Mouse (Mus musculus): ENCODE data around the gene Vmn1r32. TPM values are rescaled to one million over a fixed set of nuclear protein-coding genes. Genes with fewer than 3 reads are reported as not detected.

Gene Vmn1r32
- polyA plus RNA-seq (2012; rRNA removed): not detected in 2 replicates

DNA sequence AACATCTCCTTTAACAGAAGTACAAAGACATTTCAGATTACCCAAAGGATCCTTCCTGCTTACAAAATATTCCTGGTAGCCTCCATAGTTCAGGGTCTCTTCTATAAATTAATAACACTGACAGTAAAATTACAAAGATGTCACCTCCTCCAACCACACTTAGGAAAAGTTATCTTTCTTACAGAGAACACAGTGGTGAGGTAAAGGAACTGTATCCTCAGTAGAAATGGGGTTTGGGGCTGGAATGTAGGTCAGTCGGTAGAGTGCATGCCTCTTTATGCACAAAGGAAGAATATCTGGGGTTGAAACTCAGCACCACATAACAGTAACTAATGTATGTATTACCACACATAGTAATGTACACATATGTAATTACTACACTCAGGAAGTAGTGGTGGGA is at the start of gene Vmn1r32:
Gene Vmn1r32, minus strand, starts transcription at position 101 of the 400 bp plus-strand sequence.
- DNase-seq (ENCODE audit: low read depth): no peak

DNA sequence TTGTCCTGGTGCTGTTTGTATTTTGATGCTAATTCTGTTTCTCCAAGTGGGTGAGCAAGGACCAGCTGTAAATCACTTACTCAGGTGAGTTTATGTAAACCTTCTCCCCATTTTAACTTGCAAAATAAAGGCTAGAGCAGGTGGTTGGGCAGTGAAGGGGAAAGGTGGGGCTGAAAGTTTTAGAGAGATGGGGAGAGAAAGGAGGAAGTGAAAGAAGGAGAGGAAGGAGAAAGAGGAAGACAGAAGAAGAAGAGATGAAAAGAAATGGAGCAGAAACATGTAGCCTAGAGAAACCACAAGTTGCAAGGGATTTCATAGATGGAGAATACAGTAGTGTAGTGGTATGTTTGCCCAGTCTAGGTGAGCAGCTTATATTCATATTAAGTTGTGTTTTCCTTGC is 35.9 kb upstream of the Vmn1r32 start:
- no peak for DNase-seq (ENCODE audit: low read depth)

DNA sequence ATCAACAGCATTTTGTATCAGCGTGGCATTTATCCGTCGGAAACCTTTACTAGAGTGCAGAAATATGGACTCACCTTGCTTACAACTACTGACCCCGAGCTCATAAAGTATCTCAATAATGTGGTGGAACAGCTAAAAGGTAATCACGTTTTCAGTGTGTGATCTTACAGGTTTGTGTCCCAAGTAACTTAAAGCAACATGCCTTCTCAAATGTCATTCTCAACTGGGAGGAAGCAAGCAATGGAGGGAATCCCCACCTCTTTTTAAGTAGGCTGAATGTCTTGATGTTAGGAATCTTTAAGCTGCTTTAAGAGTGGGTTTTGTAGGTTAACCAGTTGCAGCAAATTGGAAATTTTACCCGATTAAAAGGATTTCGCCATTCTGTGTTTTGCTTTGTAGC is 23.9 kb downstream of the Vmn1r32 start:
- DNase-seq (ENCODE audit: low read depth): no peak

DNA sequence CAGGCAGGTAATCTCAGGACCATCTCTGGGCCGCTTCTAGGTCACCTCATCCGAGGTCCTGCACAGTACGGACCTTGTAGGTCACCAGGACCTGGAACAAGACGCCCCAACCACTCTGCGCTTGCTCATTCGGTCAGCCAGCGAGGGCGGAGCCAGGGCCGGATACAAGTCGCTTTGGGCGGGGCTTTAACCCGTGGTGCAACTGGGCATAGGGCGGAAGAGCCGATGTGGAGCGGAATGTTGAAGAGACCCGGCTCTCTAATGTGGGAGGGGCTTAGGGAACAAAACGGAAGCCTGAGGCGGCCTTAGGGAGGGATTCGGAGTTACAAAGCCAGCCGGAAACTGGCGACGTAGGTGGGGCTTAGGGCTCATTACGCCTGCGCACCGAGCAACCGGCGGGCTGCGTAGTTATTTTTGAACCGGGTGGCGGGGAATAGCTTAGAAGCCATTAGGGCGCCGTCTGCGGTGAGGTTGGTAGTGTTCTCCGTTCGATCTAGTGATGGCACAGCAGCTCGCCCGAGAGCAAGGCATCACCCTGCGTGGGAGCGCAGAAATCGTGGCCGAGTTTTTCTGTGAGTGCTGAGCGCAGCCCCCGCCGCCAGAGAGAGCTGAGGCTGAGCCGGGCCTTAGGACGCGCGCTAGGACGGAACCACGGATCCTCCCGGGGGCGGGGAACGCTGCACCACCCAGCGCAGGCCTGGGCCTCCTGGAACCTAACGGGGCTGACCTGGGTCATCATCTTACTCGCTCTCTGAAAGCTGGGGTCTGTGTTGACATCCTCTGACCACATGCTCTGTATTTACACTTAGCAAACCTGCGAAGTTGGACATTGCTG is 24.7 kb downstream of the Vmn1r32 start, which contains the start of gene Mad2l1:
Gene Mad2l1, plus strand, starts transcription at position 363 of the 835 bp plus-strand sequence.
- peak; percentile 98 for DNase-seq (ENCODE audit: low read depth)

DNA sequence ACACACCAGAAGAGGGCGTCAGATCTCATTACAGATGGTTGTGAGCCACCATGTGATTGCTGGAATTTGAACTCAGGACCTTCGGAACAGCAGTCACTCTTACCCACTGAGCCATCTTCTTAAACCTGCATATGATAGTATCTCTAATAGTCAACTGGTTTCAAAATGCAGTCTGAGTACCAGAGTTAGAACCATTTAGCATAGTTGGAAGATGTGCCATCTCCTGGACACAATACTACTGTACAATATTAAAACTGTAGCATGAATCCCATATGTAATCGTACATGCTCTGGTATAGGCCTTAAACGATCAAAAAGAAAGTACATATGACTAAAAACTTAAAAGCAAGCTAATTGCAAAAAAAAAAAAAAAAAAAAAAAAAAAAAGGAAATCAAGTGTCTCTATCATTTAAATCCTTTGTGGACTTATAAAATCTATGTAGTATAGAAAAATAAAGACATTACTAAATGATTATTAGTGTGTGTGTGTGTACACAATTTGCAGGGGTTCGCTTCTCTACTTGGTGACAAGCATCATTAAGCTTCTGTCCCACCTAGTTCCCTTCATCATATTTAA is 25.4 kb downstream of the Vmn1r32 start:
- DNase-seq (ENCODE audit: low read depth): no peak

DNA sequence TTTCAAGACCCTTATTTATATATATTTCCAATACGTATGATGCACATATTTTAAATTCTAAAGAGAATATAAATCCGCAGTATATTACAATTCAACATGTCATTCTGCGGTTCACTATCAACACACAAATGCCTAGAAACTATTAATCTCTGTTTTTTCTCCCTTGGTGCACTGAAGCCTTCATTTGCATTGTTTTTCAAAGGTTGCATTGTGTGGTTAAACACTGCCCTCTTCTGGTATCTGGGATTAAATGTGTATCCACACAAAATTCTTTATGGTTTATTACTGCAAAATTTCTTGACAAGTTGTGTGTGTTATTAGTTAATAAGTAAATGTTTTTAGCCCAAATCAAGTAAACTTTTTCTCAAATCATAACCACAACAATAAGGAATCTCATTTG is 26.7 kb downstream of the Vmn1r32 start:
- DNase-seq (ENCODE audit: low read depth): no peak

DNA sequence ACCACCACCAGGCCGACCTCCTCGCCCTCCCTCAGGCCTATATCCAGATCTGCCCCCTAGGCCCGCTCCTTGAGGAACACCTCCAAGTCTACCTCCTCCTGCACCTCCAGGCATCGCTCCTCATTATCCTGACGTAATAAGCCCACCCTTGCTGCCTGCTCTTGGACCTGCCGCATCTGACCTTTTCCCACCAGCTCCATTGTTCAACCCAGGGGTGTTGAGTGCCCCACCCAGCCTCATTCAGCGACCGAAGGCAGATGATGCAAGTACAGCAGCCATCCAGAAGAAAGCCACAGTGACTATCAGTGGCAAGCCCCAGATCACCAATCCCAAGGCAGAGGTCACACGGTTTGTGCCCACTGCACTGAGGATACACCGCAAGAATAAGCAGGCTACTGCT is 31.5 kb downstream of the Vmn1r32 start:
- DNase-seq (ENCODE audit: low read depth): no peak

DNA sequence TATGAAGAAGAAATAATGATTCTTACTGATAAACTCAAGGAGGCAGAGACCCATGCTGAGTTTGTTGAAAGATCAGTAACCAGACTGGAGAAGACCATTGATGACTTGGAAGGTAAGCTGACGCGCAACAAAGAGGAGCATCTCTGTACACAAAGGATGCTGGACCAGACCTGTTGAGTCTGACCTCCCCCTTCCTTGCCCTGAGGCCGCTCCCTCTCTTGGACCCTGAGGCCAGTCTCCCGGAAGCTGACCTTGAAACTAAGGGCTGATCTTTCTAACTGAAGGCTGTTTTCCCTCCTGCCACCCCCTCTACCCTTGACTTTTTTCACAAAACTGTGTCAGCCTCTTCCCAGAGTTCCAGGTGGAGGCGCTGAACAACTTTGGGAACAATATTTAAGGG is 43.5 kb downstream of the Vmn1r32 start:
- no peak for DNase-seq (ENCODE audit: low read depth)

Other genes with a start within 250 kb of the Vmn1r32 start
- 4.1 and 6.0 TPM in 2 replicates for gene Mad2l1, start 24.7 kb downstream of the Vmn1r32 start, polyA plus RNA-seq (2012; rRNA removed)
- gene Vmn1r33, start 58.2 kb upstream of the Vmn1r32 start, polyA plus RNA-seq (2012; rRNA removed): not detected in 2 replicates
- gene Vmn1r34, start 83.8 kb upstream of the Vmn1r32 start, polyA plus RNA-seq (2012; rRNA removed): not detected in 2 replicates
- not detected in 2 replicates for gene Vmn1r35, start 125.8 kb upstream of the Vmn1r32 start, polyA plus RNA-seq (2012; rRNA removed)
- not detected in 2 replicates for gene Vmn1r36, start 159.1 kb upstream of the Vmn1r32 start, polyA plus RNA-seq (2012; rRNA removed)
- not detected in 2 replicates for gene Vmn1r37, start 169.3 kb upstream of the Vmn1r32 start, polyA plus RNA-seq (2012; rRNA removed)
- not detected in 2 replicates for gene Vmn1r38, start 222.5 kb upstream of the Vmn1r32 start, polyA plus RNA-seq (2012; rRNA removed)